In the genomic region with DNA sequence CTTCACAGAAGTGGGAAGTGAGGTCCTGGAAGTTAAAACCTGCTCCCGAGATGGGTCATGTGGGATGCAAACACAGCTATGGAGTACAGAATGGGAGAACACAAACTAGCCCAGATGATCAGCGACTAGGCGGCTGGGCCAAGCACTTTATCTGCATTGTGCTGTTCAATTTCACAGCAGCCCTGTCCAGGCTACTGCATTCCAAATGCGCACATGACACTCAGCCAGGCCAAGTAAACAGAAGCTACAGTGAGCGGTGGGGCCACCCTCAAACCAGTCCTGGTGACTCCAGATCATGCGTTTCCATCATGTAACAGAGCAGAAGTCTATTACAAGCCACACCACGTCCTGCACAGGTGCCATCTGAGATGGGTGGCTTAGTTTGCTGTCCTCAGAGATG, we compare ENCODE assay signal across 30 mouse cellular contexts.
DNase-seq lines count a peak whose midpoint lies in the region; ATAC-seq and TF ChIP-seq lines count a peak whose summit lies in the region.
"Had no signal": no experiment of that assay in that cellular context is flagged by ENCODE, and none has a peak within 500 bp of the region (broad histone marks: within the 10 kb centered on the region; RNA-seq: fewer than 3 reads in every experiment).

No protein-coding gene starts in this region.

- H3K27ac ChIP-seq in lung, embryonic 14.5 days (ENCODE audit: low read depth): no peak overlapping the region
- peak overlapping the region; percentile 81 to 83 for H3K27ac ChIP-seq in heart, embryonic 14.5 days (replicated peaks in 1 of 2; ENCODE audit: control insufficient read depth in 1 of 2, insufficient read depth in 1 of 2, low read depth in 2 of 2, low read length in 2 of 2)
- no peak overlapping the region for H3K27ac ChIP-seq in hindbrain, embryonic 11.5 days (ENCODE audit: low read depth, low read length)
- H3K27ac ChIP-seq: embryonic facial prominence, embryonic 15.5 days; forebrain, embryonic 15.5 days; hindbrain, embryonic 15.5 days; intestine, embryonic 15.5 days; midbrain, embryonic 10.5 days; neural tube, embryonic 13.5 days had no signal

- peaks cover 22% of the 10 kb centered on the region for H3K4me1 ChIP-seq in lung, embryonic 14.5 days (ENCODE audit: insufficient read depth)
- peaks cover 40 to 67% of the 10 kb centered on the region in 2 experiments for H3K4me1 ChIP-seq in heart, embryonic 14.5 days (ENCODE audit: control insufficient read depth in 2 of 2, insufficient read depth in 2 of 2, low read length in 2 of 2)
- no peaks in the 10 kb centered on the region for H3K4me1 ChIP-seq in hindbrain, embryonic 11.5 days (replicated peaks; ENCODE audit: control insufficient read depth, insufficient read depth, low read length)
- H3K4me1 ChIP-seq: intestine, embryonic 15.5 days had no signal

- no peaks in the 10 kb centered on the region for H3K36me3 ChIP-seq in lung, embryonic 14.5 days (ENCODE audit: insufficient read depth)
- no peaks in the 10 kb centered on the region for H3K36me3 ChIP-seq in heart, embryonic 14.5 days (ENCODE audit: control insufficient read depth, insufficient read depth, low read length)
- no peaks in the 10 kb centered on the region for H3K36me3 ChIP-seq in hindbrain, embryonic 11.5 days (ENCODE audit: control insufficient read depth, insufficient read depth, low read length)
- H3K36me3 ChIP-seq: embryonic facial prominence, embryonic 15.5 days; forebrain, embryonic 15.5 days; G1E; hindbrain, embryonic 15.5 days; intestine, embryonic 15.5 days; midbrain, embryonic 10.5 days; neural tube, embryonic 13.5 days had no signal

- no peak for TF ChIP-seq CTCF in lung, embryonic 14.5 days (IDR thresholded peaks at IDR 0.05; ENCODE audit: low read depth)

- H3K27me3 ChIP-seq in lung, embryonic 14.5 days (ENCODE audit: insufficient read depth, low read length): no peaks in the 10 kb centered on the region
- H3K27me3 ChIP-seq in heart, embryonic 14.5 days (ENCODE audit: control insufficient read depth, insufficient read depth, low read length): no peaks in the 10 kb centered on the region
- H3K27me3 ChIP-seq in hindbrain, embryonic 11.5 days (ENCODE audit: control insufficient read depth, insufficient read depth, low read length): no peaks in the 10 kb centered on the region
- H3K27me3 ChIP-seq: embryonic facial prominence, embryonic 15.5 days; forebrain, embryonic 15.5 days; hindbrain, embryonic 15.5 days; intestine, embryonic 15.5 days; neural tube, embryonic 13.5 days; Patski had no signal

- peak; percentile 44 for DNase-seq in lung, embryonic 14.5 days
- DNase-seq in lung, postnatal 10 days: no peak
- peak; percentile 46 to 65 for DNase-seq in heart, adult 9 months (ENCODE audit: low spot score in 2 of 2)
- peak; percentile 63 for DNase-seq in heart, postnatal 4 days
- no peak for DNase-seq in left cerebral cortex, adult 18-20 months (ENCODE audit: low spot score in 2 of 2)
- no peak for DNase-seq in hindbrain, embryonic 11.5 days (ENCODE audit: low spot score)
- DNase-seq: adrenal gland, adult 2 months; B cell, adult 2 months; cerebellum, postnatal 14 days; gastrocnemius, postnatal 10 days; kidney, adult 8-10 months; kidney, postnatal 25 days; lung, adult 18-20 months; retina, postnatal 1 day; right cerebral cortex, postnatal 25 days; spleen, adult 18-20 months; thymus, postnatal 25 days had no signal

- no peak overlapping the region for H3K4me3 ChIP-seq in lung, embryonic 14.5 days (ENCODE audit: low read depth, low read length)
- H3K4me3 ChIP-seq in heart, embryonic 14.5 days (ENCODE audit: control insufficient read depth in 1 of 2, insufficient read depth in 1 of 2, low read depth in 1 of 2, low read length in 2 of 2): no peak overlapping the region
- H3K4me3 ChIP-seq in hindbrain, embryonic 11.5 days (ENCODE audit: low read depth, low read length): no peak overlapping the region
- H3K4me3 ChIP-seq: embryonic facial prominence, embryonic 15.5 days; forebrain, embryonic 15.5 days; hindbrain, embryonic 15.5 days; intestine, embryonic 15.5 days; layer of hippocampus, adult 2 months; midbrain, embryonic 10.5 days; myocyte; neural tube, embryonic 13.5 days had no signal

- no peak overlapping the region for H3K9ac ChIP-seq in lung, embryonic 14.5 days
- no peak overlapping the region; the same call in 1 of the 2 replicates for H3K9ac ChIP-seq in heart, embryonic 14.5 days (ENCODE audit: low read length)
- H3K9ac ChIP-seq in hindbrain, embryonic 11.5 days (ENCODE audit: low read depth, low read length): no peak overlapping the region
- H3K9ac ChIP-seq: embryonic facial prominence, embryonic 15.5 days; forebrain, embryonic 15.5 days; hindbrain, embryonic 15.5 days; intestine, embryonic 15.5 days; neural tube, embryonic 13.5 days had no signal

- ATAC-seq in lung, embryonic 14.5 days (ENCODE audit: insufficient read depth): no peak
- ATAC-seq in heart, embryonic 14.5 days (ENCODE audit: insufficient number of reproducible peaks, insufficient read depth, low FRiP score, low read depth): peak; percentile 64
- ATAC-seq in hindbrain, embryonic 11.5 days (ENCODE audit: low FRiP score): no peak
- ATAC-seq: forebrain, embryonic 15.5 days; intestine, embryonic 15.5 days; midbrain, embryonic 16.5 days; Patski had no signal

- H3K9me3 ChIP-seq in lung, embryonic 14.5 days (ENCODE audit: low read depth, low read length): no peaks in the 10 kb centered on the region
- H3K9me3 ChIP-seq in heart, embryonic 14.5 days (ENCODE audit: control insufficient read depth, low read length): no peaks in the 10 kb centered on the region
- no peaks in the 10 kb centered on the region for H3K9me3 ChIP-seq in hindbrain, embryonic 11.5 days (ENCODE audit: control insufficient read depth, low read length)
- H3K9me3 ChIP-seq: embryonic facial prominence, embryonic 15.5 days; forebrain, embryonic 15.5 days; hindbrain, embryonic 15.5 days; intestine, embryonic 15.5 days; midbrain, embryonic 10.5 days; neural tube, embryonic 13.5 days had no signal

- 44% methylated on average over 7 of the region's 7 CpGs for WGBS in lung, embryonic 14.5 days
- 22% methylated on average over 7 of the region's 7 CpGs for WGBS in heart, embryonic 14.5 days
- 79% methylated on average over 7 of the region's 7 CpGs for WGBS in hindbrain, embryonic 11.5 days

- no peak overlapping the region for H3K4me2 ChIP-seq in lung, embryonic 14.5 days
- peak overlapping the region; percentile 39 for H3K4me2 ChIP-seq in heart, embryonic 14.5 days (ENCODE audit: low read length)
- no peak overlapping the region for H3K4me2 ChIP-seq in hindbrain, embryonic 11.5 days (replicated peaks; ENCODE audit: low read depth, low read length)
- H3K4me2 ChIP-seq: embryonic facial prominence, embryonic 15.5 days; forebrain, embryonic 15.5 days; hindbrain, embryonic 15.5 days; intestine, embryonic 15.5 days; liver, embryonic 11.5 days; neural tube, embryonic 13.5 days had no signal

Comparison
In these comparisons a context has a peak if more than half of its experiments do, and no peak if none do; other contexts are left out.
1. DNase-seq: peak in lung, embryonic 14.5 days (single experiment), heart, adult 9 months (2 of 2) and heart, postnatal 4 days (single experiment); none in lung, postnatal 10 days (single experiment), left cerebral cortex, adult 18-20 months (0 of 2) and hindbrain, embryonic 11.5 days (single experiment).
2. H3K27ac ChIP-seq: peak in heart, embryonic 14.5 days (2 of 2); none in lung, embryonic 14.5 days (single experiment) and hindbrain, embryonic 11.5 days (single experiment).